Mouse (Mus musculus) B cell, adult 2 months (primary cell): ENCODE measurements around the gene Sdr9c7.
"Not testable (repeated sequence)": the region's sequence is repeated elsewhere in the genome, so short reads cannot be mapped to it uniquely, and the experiment has no call there.

Experiments used
- DNase-seq, 2 experiments: peaks; one replicate each; pipeline ENCODE4 v3.0.0; 2022

The Sdr9c7 gene

DNA sequence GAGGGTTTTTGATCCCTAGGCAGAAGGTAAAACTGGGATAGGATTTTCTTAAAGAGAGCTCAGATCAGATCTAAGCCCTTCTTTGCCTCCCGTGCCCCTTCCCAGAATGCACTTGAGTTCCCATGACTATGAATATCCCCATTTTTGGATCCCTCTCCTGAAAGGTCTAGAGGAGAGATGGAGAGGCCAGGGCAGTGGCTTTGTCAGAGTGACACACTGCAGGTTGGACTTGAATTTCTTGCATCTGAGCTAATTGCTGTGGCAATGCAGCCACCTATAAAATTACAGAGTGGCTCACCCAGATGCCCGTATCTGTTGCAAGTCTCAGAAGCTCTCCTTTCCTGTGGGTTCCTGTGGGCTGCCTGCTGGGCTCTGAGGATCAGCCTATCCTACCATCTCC, at the start of gene Sdr9c7:
Gene Sdr9c7, plus strand, starts transcription at position 301 of the 400 bp plus-strand sequence.
- no peak for DNase-seq

GRCm38 (mm10) chr10:127849628-127850027, 48.7 kb upstream of the Sdr9c7 start, which contains the start of gene Rdh19:
Gene Rdh19, plus strand, starts transcription at chr10:127849928.
- no peak for DNase-seq

GRCm38 (mm10) chr10:127856376-127856775, 41.9 kb upstream of the Sdr9c7 start:
- no peak for DNase-seq

GRCm38 (mm10) chr10:127864931-127865330, 33.4 kb upstream of the Sdr9c7 start:
- no peak for DNase-seq

GRCm38 (mm10) chr10:127866232-127866631, 32.1 kb upstream of the Sdr9c7 start, which contains the start of gene Rdh16f2:
Gene Rdh16f2, plus strand, starts transcription at chr10:127866474.
- DNase-seq = no peak

DNA sequence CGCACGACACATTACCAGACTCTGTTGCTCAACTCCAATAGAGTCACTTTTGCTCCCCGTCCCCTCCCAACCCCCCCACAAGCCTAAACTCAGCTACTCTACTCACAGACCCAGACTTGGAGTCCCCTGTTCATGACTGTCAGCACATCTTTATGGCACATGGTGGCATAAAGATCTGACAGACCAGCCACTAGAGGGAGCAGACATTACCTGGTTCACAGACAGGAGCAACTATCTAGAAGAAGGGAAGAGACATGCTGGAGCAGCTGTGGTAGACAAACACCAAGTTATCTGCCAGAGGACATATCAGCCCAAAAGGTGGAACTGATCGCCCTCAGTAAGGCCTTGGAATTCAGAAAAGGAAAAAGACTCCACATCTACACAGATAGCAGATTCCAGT, 25.8 kb upstream of the Sdr9c7 start:
- no peak for DNase-seq

GRCm38 (mm10) chr10:127877681-127878080, 20.6 kb upstream of the Sdr9c7 start:
- DNase-seq = no peak

DNA sequence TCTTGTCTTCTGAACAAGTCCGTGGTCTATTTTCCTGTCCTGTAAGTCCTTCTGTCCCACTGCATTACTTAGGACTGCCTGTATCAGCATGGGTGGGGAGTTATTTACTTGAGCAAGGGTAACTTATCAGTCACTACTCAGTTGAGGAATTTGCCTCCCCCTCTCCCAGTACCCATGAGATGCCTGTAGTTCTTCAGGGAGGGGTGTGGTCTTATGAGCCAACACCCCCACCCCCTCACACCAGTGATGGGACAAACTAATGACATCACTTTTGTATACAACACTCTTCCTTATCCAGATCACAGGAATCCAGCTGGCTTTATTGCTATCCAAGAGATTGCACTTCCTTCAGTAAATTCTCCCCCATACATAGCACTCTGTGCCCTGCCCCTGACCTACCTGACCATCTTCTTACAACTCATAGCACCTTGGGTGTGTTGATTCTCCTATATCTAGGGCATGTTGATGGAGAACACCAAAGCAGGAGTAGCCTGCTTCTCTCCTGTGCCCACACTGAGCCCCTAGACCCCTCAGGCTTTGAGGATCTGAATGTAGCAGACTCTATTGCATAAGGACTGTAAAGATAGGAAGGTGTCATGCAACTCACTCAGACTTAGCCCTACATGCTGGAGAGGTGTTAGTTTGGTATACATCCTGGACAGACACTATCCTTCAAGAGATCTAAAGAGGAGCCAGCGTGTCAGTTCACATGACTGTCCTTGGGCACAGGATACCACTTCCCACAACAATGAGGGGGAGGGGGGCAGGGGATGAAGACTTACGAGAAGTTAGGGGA, 19.9 kb upstream of the Sdr9c7 start:
- no peak for DNase-seq

DNA sequence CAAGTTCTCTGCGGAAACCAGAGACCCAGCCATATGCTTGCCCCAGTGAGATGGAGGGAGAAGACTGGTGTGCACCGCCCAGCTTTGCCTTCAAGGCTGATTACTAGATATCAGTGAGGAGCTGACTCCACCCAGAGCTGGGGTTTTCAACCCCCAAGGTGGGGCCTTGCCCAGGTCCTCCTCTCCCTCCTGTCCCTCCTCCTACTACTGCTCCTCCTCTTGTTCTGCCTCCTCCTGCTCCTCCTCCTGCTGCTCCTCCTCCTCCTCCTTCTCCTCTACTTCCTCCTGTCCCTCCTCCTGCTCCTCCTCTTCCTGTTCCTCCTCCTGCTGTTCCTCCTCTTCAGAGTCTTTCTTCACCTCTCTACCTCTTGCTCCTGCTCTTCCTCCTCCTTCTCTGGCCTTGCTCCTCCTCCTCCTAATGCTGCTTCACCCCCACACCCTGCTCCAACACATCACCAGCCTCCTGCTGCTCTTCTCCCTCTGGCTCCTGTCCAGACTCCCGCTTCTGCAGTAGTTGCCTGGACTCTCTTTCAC, 19.1 kb upstream of the Sdr9c7 start:
- DNase-seq = no peak

DNA sequence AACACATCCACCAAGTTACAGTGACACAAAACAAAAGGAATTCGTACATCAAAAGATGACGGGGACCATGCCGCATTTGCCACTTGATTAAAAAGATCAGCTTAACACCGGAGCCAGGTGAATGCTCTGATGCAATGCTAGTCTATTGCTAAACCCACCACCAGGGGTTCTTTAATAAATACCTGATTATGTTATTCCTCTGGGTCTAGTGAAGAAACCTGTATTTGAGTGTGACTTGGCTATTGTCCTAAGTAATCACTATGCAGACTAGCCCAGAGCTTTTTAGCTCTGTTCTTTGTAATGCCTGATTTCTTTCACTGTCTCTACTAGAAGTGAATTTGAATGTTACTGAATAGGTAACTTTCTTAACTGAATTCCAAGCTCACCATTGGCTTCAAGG, 17.3 kb upstream of the Sdr9c7 start:
- no peak for DNase-seq

DNA sequence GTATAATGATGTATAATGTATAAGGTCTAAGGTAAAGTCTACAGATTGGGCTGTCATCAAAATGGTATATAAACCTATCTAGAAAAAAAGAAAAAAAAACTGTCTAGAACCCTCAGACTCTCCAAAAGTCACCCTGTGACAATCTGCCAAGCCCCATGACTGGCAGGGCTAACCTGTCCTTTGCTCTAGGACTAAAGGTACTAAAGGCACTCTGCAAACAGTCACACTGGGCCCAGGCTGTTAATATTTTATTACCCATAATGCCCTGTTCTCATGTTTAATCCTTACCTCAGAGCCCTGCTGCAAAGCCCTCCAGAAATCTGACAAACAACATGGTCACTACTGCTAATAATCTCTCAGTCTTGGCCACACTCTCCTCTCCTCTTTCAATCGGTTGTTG, 11.8 kb upstream of the Sdr9c7 start:
- no peak for DNase-seq

GRCm38 (mm10) chr10:127886971-127887370, 11.3 kb upstream of the Sdr9c7 start:
- DNase-seq = no peak

GRCm38 (mm10) chr10:127888605-127889004, 9.7 kb upstream of the Sdr9c7 start, which contains the start of gene Rdh7:
Gene Rdh7, minus strand, starts transcription at chr10:127888817.
- DNase-seq = no peak

- no peak for DNase-seq
Observed at GRCm38 (mm10) chr10:127891481-127891880, 6.8 kb upstream of the Sdr9c7 start.

DNA sequence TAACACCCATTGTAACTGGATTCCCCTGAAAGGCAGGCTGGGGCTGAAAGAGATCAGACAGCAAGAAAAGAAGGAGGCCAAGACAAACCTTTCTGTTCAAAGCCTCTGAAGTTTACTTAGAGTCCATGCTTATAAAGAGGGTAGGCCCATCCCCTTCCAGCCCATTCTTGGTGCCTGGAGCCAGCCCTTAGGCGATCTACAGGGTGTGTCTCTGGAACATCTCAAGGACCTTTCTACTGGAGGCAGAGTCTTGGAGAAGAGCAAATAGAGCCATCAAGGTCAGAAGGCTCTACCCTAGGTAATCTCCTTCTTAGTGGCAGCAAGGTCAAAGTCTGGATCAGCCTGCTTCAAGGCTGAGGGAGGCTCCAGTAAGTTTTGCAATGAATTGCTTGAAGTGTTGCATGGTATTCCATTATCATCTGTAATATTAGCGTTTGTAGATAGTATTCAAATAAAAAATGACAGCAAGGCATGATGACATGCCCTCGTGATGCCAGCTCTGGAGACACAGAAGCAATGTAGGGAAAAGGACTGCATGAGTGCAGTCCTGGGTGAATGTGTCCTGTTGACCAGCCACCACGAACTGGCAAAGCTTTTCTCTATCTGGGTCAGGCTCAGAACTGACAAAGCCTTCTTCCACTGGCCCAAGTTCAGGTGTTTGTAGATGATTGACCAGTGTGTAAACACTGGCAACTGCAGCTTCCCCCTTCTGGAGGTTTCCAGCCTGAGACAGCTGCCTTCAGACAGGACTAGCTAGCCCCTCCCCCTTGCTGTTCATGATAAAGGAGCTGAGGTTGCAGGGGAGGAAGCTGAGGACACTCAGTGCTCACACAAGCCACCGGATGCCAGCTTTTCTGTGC, 4.9 kb upstream of the Sdr9c7 start:
- DNase-seq = not testable (repeated sequence)

DNA sequence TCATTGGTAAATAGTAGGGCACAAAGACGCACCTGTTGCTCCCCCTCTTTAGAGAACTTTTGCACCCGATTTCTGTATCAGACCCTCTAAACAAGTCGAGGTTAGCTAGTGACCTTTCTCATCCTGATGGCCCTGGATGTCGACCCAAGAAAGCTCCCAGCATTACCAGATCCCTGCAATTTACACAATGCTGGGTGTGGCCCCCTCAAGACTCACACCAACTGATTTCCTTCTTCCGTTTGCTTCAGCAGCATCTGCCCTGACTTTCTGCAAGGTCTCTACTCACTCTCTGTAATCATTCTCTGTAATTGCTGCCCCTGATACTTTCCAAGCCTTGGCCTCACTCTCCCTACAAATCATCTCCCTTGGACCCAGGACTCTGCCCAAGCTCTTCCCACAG, 1.6 kb upstream of the Sdr9c7 start:
- no peak for DNase-seq

GRCm38 (mm10) chr10:127897506-127897905, 812 bp upstream of the Sdr9c7 start:
- DNase-seq = no peak

- no peak for DNase-seq
Observed at GRCm38 (mm10) chr10:127899783-127900182, 1.5 kb downstream of the Sdr9c7 start.

DNA sequence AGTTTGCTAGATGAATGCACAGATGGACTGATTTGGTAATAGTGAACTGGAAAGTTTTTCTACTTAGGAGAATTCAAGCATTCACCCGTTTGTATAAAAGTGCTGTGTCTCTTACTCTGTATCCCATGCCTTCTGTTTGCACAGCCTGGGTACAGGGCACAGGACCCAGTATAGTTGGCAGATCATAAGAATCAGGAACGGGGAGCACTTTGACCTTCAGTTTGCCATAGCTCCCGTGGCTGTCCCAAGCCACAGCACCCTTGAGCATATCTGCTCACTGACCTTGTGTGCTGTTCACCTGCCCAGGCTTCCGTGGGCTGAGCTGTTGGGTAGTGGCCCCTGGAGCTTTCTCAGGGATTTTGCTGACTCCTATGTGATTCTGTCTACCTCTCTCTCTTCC, 3.4 kb downstream of the Sdr9c7 start:
- DNase-seq = no peak

GRCm38 (mm10) chr10:127903116-127903515, 4.8 kb downstream of the Sdr9c7 start:
- DNase-seq = no peak

- no peak for DNase-seq
Observed at GRCm38 (mm10) chr10:127904718-127905446, 6.6 kb downstream of the Sdr9c7 start.

- DNase-seq = no peak
Observed at GRCm38 (mm10) chr10:127906138-127906537, 7.8 kb downstream of the Sdr9c7 start.
